Mouse (Mus musculus) embryonic facial prominence, embryonic 11.5 days (tissue): Measurements from ENCODE around the gene Lhfp. TPM values are rescaled to one million over a fixed set of nuclear protein-coding genes. Genes with fewer than 3 reads are reported as not detected.

ENCODE experiments used
- ATAC-seq: fragments of 200-750 bp; cut with Nextera tagmentation; replicated peaks from 2 replicates; pipeline ENCODE4 v1.8.0; 2017; ENCODE audit warnings: low read depth; ENCODE audit not compliant: insufficient number of reproducible peaks, low FRiP score, low TSS enrichment
- DNase-seq: peaks from one replicate; pipeline ENCODE4 v3.0.0-alpha.2; 2015; ENCODE audit warnings: low spot score
- H3K27ac ChIP-seq: fragments of 300-500 bp; sonication (generic); replicated peaks from 2 replicates; pipeline ENCODE4 v1.5.1; 2014; ENCODE audit warnings: mild to moderate bottlenecking, low read depth, low read length, control low read depth
- H3K27me3 ChIP-seq: fragments of 300-500 bp; sonication (generic); 2 replicates; pipeline ENCODE4 v1.6.1; 2014; ENCODE audit warnings: mild to moderate bottlenecking, low read length, moderate library complexity, mixed read lengths; ENCODE audit not compliant: control insufficient read depth, insufficient read depth
- H3K36me3 ChIP-seq: fragments of 300-500 bp; sonication (generic); replicated peaks from 2 replicates; pipeline ENCODE4 v1.6.1; 2014; ENCODE audit warnings: low read depth, mild to moderate bottlenecking, low read length, moderate library complexity, mixed read lengths; ENCODE audit not compliant: control insufficient read depth, insufficient read depth
- H3K4me1 ChIP-seq: fragments of 300-500 bp; sonication (generic); 2 replicates; pipeline ENCODE4 v1.6.1; 2014; ENCODE audit warnings: low read length, mixed read lengths; ENCODE audit not compliant: control insufficient read depth, insufficient read depth
- H3K4me2 ChIP-seq: fragments of 300-500 bp; sonication (generic); 2 replicates; pipeline ENCODE4 v1.6.1; 2014; ENCODE audit warnings: low read depth, mild to moderate bottlenecking, control low read depth, low read length, moderate library complexity
- H3K4me3 ChIP-seq: fragments of 300-500 bp; sonication (generic); 2 replicates; pipeline ENCODE4 v1.5.1; 2014; ENCODE audit warnings: low read depth, low read length, control low read depth
- H3K9ac ChIP-seq: fragments of 300-500 bp; sonication (generic); replicated peaks from 2 replicates; pipeline ENCODE4 v1.6.1; 2014; ENCODE audit warnings: mild to moderate bottlenecking, control low read depth, low read length
- H3K9me3 ChIP-seq: fragments of 300-500 bp; sonication (generic); replicated peaks from 2 replicates; pipeline ENCODE4 v1.6.1; 2016; ENCODE audit warnings: mild to moderate bottlenecking, low read length, inconsistent platforms, mixed read lengths; ENCODE audit not compliant: control insufficient read depth
- WGBS: fragments of 180-500 bp; shearing (Covaris S2); extraction: QIAGEN DNeasy Blood & Tissue Kit; methylation state at CpG from one replicate; pipeline ENCODE4 v1.1.7; 2014; 5-methylcytosine and 5-hydroxymethylcytosine counted together
- polyA plus RNA-seq: library from polyadenylated mRNA; unstranded; fragments of >200 nt; fragmentation: Nextera tagmentation; extraction: Ambion mirVana; gene quantifications from 2 replicates; pipeline ENCODE4 v1.2.1, GENCODE M21; 2014

Gene Lhfp
- polyA plus RNA-seq, 1 experiment from 2014 or later, result 29.2 TPM

DNA sequence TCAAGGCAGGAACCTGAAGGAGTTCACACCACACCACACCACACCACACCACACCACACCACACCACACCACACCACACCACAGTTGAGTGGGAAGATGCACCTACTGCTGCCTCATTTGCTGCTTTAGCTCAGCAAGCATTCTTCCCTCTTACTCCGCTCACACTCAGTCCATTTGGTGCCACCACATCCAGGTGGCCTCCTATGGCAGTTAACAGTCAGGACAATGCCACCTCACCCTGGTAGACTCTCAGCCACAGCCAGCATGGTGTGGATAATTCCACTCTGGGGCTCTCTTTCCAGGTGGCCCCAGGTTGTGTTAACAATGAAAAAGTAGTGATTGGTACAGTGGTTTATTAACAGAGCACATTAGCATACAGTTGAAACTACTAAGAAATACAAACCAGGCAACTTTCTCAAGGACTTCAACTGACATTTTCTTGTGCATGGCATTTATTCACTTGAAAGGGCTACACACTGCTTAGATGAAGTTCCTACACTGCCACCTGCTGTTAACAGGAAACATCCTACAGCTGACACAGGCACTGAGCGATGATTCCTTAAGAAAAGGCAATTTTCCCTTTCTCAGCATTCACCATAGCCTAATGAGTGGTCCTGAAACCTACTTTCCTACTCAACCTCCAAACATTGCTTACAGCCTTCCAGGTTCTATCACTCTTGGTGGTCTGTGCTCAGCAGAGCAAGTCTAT lies 36.8 kb upstream of the Lhfp start:
- peaks cover 5% of the 10 kb centered on the region; the same call in 1 of the 2 replicates for H3K36me3 ChIP-seq
- 76% methylated on average over 2 of the region's 2 CpGs for WGBS
- peak; percentile 72 for DNase-seq

DNA sequence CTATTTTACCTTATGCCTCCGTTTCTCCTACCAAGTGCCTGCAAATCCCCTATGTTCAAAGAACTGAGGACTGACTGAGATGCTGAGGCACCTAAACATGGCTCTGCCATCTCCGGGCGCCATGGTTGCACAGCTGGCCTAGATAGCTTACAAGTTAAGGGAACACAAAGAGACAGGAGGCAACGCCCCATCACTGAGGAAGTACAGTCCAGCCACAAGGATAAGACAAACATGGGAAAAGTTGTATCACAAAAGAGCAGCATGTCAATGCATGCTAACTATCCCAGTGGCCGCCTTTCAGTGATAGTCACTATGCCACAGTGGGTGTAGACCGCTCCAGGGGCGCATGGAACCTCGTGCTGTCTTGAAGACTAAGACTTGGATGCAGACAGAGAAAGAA lies 33.9 kb upstream of the Lhfp start:
- WGBS, result 92% methylated on average over 8 of the region's 8 CpGs
- no peak for DNase-seq
- peaks cover 5% of the 10 kb centered on the region for H3K36me3 ChIP-seq

More for the DNA sequence above, 36.8 kb upstream of the Lhfp start:
- Histone ChIP-seq H3K9ac (no peak overlapping the region), H3K4me1 (no peaks in the 10 kb centered on the region), H3K27ac (no peak overlapping the region), H3K27me3 (no peaks in the 10 kb centered on the region), H3K9me3 (no peaks in the 10 kb centered on the region), H3K4me2 (no peak overlapping the region), H3K4me3 (no peak overlapping the region)
- ATAC-seq, result no peak

DNA sequence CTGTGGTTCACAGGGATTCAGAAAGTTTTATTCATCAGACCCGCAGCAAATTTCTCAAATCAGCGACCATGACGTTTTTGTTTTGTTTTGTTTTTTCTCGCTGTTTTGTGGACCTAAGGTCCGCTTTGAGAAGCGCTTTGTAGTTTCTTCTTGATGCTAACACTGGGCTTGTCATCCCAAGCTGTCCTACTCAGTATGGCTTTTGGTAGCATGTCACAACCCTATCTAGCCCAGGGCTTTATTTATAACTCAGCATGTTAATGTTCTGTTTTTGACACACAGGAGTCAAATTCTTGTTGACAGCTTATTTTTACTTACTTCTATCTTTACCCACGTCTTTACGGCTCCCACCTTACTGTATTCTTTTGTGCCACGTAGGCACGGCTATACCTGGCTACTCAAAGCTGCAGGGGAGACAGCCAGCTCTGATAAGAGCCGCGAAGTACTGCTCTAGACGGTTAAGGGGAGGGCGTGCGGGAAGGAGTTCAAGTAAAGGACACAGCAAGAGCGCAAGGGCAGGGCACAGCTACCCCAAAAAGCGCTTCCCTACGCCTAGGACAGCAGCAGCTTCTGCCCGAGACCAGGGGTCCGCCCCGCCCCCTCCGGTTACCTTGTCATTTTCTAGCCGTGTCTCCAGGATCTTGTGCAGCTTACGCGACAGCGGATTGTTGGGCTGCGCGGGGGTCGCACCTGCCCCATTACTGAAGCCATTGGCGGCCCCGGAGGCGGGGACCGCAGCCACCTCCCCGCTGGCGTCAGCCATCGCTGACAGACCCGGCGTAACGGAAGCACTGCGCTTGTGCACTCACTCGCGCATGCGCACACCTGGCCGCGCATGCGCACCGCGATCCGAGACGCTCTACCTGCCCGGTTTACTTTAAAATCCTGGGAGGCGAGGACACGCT lies 24.6 kb upstream of the Lhfp start, which contains the start of gene Cog6:
Gene Cog6 (minus strand): TSS at position 802 of the 905 bp plus-strand sequence.
- WGBS, result 6% methylated on average over 53 of the region's 53 CpGs
- DNase-seq (peak; percentile 93), ATAC-seq (peak; percentile 89)
- no peaks in the 10 kb centered on the region for H3K27me3 ChIP-seq
- H3K27ac ChIP-seq, result no peak within 1 kb of the TSS
- peak within 1 kb of the TSS; percentile 74 for H3K4me2 ChIP-seq
- H3K9me3 ChIP-seq, result no peaks in the 10 kb centered on the region
- H3K36me3 ChIP-seq, result no peaks in the 10 kb centered on the region
- peak within 1 kb of the TSS; percentile 79 for H3K9ac ChIP-seq
- H3K4me1 ChIP-seq, result 0 out of 2 replicates have a peak, but pooled peaks cover 4% of the 10 kb centered on the region
- peak within 1 kb of the TSS; percentile 77 for H3K4me3 ChIP-seq

More for the DNA sequence above, 33.9 kb upstream of the Lhfp start:
- no peaks in the 10 kb centered on the region for H3K9me3 ChIP-seq
- no peaks in the 10 kb centered on the region for H3K4me1 ChIP-seq
- no peak overlapping the region for H3K4me3 ChIP-seq
- H3K4me2 ChIP-seq, result no peak overlapping the region
- H3K27ac ChIP-seq, result no peak overlapping the region
- no peaks in the 10 kb centered on the region for H3K27me3 ChIP-seq
- ATAC-seq, result no peak
- no peak overlapping the region for H3K9ac ChIP-seq

GRCm38 (mm10) chr3:53027333-53027732 lies 14.0 kb upstream of the Lhfp start:
- 81% methylated on average over 4 of the region's 4 CpGs for WGBS
- no peaks in the 10 kb centered on the region for H3K27me3 ChIP-seq
- ATAC-seq, result no peak

DNA sequence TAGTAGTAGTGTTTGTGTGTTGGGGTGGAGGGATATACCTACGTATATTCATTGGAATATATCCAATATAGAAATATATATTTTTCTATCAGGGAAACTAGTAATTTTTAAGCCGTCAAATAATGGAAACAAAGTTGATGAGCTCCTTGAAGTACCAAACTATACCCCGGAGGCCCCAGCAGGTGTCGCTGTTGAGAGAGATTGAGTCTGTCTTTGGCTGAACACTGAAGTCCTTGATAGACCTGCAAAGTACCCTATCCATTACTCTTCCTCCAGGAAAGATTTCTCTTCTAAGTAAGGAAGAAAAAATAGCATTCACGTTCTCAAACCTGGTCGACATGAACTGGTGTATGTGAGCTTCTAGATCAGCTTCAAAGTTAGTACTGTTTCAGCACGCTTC lies 12.3 kb upstream of the Lhfp start:
- 25% methylated on average over 7 of the region's 7 CpGs for WGBS
- H3K27me3 ChIP-seq, result no peaks in the 10 kb centered on the region
- H3K9ac ChIP-seq, result no peak overlapping the region
- H3K4me3 ChIP-seq, result no peak overlapping the region
- H3K4me1 ChIP-seq, result no peaks in the 10 kb centered on the region
- DNase-seq (peak; percentile 84), ATAC-seq (no peak)
- no peaks in the 10 kb centered on the region for H3K9me3 ChIP-seq
- H3K36me3 ChIP-seq, result no peaks in the 10 kb centered on the region
- H3K27ac ChIP-seq, result no peak overlapping the region
- H3K4me2 ChIP-seq, result no peak overlapping the region

More at GRCm38 (mm10) chr3:53027333-53027732, 14.0 kb upstream of the Lhfp start:
- H3K27ac ChIP-seq, result no peak overlapping the region
- no peaks in the 10 kb centered on the region for H3K36me3 ChIP-seq
- no peak overlapping the region for H3K9ac ChIP-seq
- no peak for DNase-seq
- no peaks in the 10 kb centered on the region for H3K4me1 ChIP-seq
- H3K9me3 ChIP-seq, result no peaks in the 10 kb centered on the region
- no peak overlapping the region for H3K4me2 ChIP-seq
- H3K4me3 ChIP-seq, result no peak overlapping the region

GRCm38 (mm10) chr3:53031586-53031985 lies 9.7 kb upstream of the Lhfp start:
- H3K9me3 ChIP-seq, result no peaks in the 10 kb centered on the region
- H3K4me1 ChIP-seq, result no peaks in the 10 kb centered on the region
- no peak for DNase-seq
- H3K27ac ChIP-seq, result no peak overlapping the region
- H3K27me3 ChIP-seq, result no peaks in the 10 kb centered on the region
- no peak overlapping the region for H3K4me3 ChIP-seq
- H3K9ac ChIP-seq, result no peak overlapping the region
- WGBS, result 36% methylated on average over 6 of the region's 6 CpGs
- no peak overlapping the region for H3K4me2 ChIP-seq
- no peaks in the 10 kb centered on the region for H3K36me3 ChIP-seq
- ATAC-seq, result no peak

- Histone ChIP-seq H3K4me2 (no peak overlapping the region), H3K4me3 (no peak overlapping the region), H3K27ac (no peak overlapping the region), H3K27me3 (no peaks in the 10 kb centered on the region), H3K4me1 (no peaks in the 10 kb centered on the region), H3K9me3 (no peaks in the 10 kb centered on the region), H3K36me3 (no peaks in the 10 kb centered on the region), H3K9ac (no peak overlapping the region)
- 70% methylated on average over 5 of the region's 5 CpGs for WGBS
- ATAC-seq (no peak), DNase-seq (no peak)
Observed at GRCm38 (mm10) chr3:53032432-53032831, 8.9 kb upstream of the Lhfp start.

DNA sequence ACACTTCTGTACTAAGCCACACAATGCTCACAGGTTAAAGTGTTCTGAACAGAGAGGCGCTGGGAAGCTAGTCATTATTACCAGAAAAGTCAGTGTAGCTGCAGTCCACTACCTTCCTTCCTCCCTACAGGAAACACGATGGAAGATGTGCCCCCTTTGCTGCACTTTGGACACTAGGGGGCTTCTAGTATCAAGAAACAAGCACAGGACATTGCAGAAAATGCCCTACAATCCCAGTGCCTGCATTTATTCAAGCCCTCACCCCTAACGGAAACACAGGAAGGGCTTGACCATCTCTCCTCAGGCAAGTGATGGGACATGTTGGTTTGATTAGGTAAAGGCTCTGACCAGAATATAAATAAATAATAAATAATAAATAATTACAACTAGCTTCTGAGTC lies 7.9 kb upstream of the Lhfp start:
- H3K4me1 ChIP-seq, result no peaks in the 10 kb centered on the region
- no peak overlapping the region for H3K4me3 ChIP-seq
- ATAC-seq (no peak), DNase-seq (peak; percentile 77)
- H3K36me3 ChIP-seq, result no peaks in the 10 kb centered on the region
- H3K9ac ChIP-seq, result no peak overlapping the region
- no peak overlapping the region for H3K4me2 ChIP-seq
- 21% methylated on average over 3 of the region's 3 CpGs for WGBS
- no peak overlapping the region for H3K27ac ChIP-seq
- no peaks in the 10 kb centered on the region for H3K27me3 ChIP-seq
- no peaks in the 10 kb centered on the region for H3K9me3 ChIP-seq
